Mouse (Mus musculus) CD8-positive naive resting alpha-beta T cell, adult 2 months (primary cell): ENCODE data around the gene Mast4.

Experiments
- DNase-seq, 2 experiments: peaks; one replicate each; pipeline ENCODE4 v3.0.0; 2022; ENCODE audit warnings: low read depth in 2 of 2, low spot score in 2 of 2

The Mast4 gene

GRCm38 (mm10) chr13:103316777-103317367 is 17.4 kb downstream of the Mast4 start:
- no peak for DNase-seq

GRCm38 (mm10) chr13:103315113-103315708 is 19.1 kb downstream of the Mast4 start:
- no peak for DNase-seq

GRCm38 (mm10) chr13:103308296-103308695 is 26.0 kb downstream of the Mast4 start:
- DNase-seq: no peak

GRCm38 (mm10) chr13:103303826-103304225 is 30.5 kb downstream of the Mast4 start:
- no peak for DNase-seq

- no peak for DNase-seq
Observed at GRCm38 (mm10) chr13:103302508-103302907, 31.8 kb downstream of the Mast4 start.

GRCm38 (mm10) chr13:103302077-103302476 is 32.2 kb downstream of the Mast4 start:
- DNase-seq: no peak

GRCm38 (mm10) chr13:103294424-103294823 is 39.9 kb downstream of the Mast4 start:
- no peak for DNase-seq

GRCm38 (mm10) chr13:103293121-103293520 is 41.2 kb downstream of the Mast4 start:
- no peak for DNase-seq

- no peak for DNase-seq
Observed at GRCm38 (mm10) chr13:103291098-103291497, 43.2 kb downstream of the Mast4 start.

- no peak for DNase-seq
Observed at GRCm38 (mm10) chr13:103285821-103286220, 48.5 kb downstream of the Mast4 start.

GRCm38 (mm10) chr13:103285036-103285435 is 49.3 kb downstream of the Mast4 start:
- DNase-seq: no peak

- no peak for DNase-seq
Observed at GRCm38 (mm10) chr13:103270856-103271391, 63.4 kb downstream of the Mast4 start.

- no peak for DNase-seq
Observed at GRCm38 (mm10) chr13:103262707-103263106, 71.6 kb downstream of the Mast4 start.

- no peak for DNase-seq
Observed at GRCm38 (mm10) chr13:103262061-103262460, 72.2 kb downstream of the Mast4 start.

GRCm38 (mm10) chr13:103260414-103260813 is 73.9 kb downstream of the Mast4 start:
- DNase-seq: no peak

GRCm38 (mm10) chr13:103258106-103258505 is 76.2 kb downstream of the Mast4 start:
- no peak for DNase-seq

GRCm38 (mm10) chr13:103254861-103255260 is 79.4 kb downstream of the Mast4 start:
- no peak for DNase-seq

- no peak for DNase-seq
Observed at GRCm38 (mm10) chr13:103253077-103253476, 81.2 kb downstream of the Mast4 start.

- no peak for DNase-seq
Observed at GRCm38 (mm10) chr13:103248102-103249054, 85.9 kb downstream of the Mast4 start.

GRCm38 (mm10) chr13:103246973-103247718 is 87.2 kb downstream of the Mast4 start:
- no peak for DNase-seq

GRCm38 (mm10) chr13:103245431-103245830 is 88.9 kb downstream of the Mast4 start:
- DNase-seq: no peak
